Mouse (Mus musculus) C2C12 (cell line): ENCODE measurements around the gene Sez6l2. TPM values are rescaled to one million over a fixed set of nuclear protein-coding genes. Genes with fewer than 3 reads are reported as not detected.

Experiments used
- H3K27me3 ChIP-seq: one replicate; pipeline ENCODE4 v1.6.1; 2011; ENCODE audit not compliant: control insufficient read depth, insufficient read depth, insufficient read length
- H3K36me3 ChIP-seq: one replicate; pipeline ENCODE4 v1.6.1; 2011; ENCODE audit not compliant: control insufficient read depth, insufficient read depth
- H3K4me3 ChIP-seq: one replicate; pipeline ENCODE4 v1.5.1; 2011; ENCODE audit warnings: mild to moderate bottlenecking, control low read depth; ENCODE audit not compliant: poor library complexity, insufficient read depth, severe bottlenecking
- H3K79me2 ChIP-seq: one replicate; pipeline ENCODE4 v1.6.1; 2011; ENCODE audit not compliant: control insufficient read depth, insufficient read depth
- H3K79me3 ChIP-seq: one replicate; pipeline ENCODE4 v1.6.1; 2011; ENCODE audit warnings: low read depth, control low read depth
- H3ac ChIP-seq: one replicate; pipeline ENCODE3; 2011; ENCODE audit warnings: low read depth; ENCODE audit not compliant: control insufficient read depth, insufficient read length
- CEBPB ChIP-seq: IDR thresholded peaks from one replicate; pipeline ENCODE4 v1.6.1; 2011; ENCODE audit warnings: low read depth, mild to moderate bottlenecking, control low read depth, moderate library complexity
- CTCF ChIP-seq: IDR thresholded peaks from one replicate; pipeline ENCODE4 v1.5.1; 2011; ENCODE audit not compliant: control insufficient read depth, insufficient read depth, insufficient read length
- FOSL1 ChIP-seq: IDR thresholded peaks from one replicate; pipeline ENCODE4 v1.8.0; 2011; ENCODE audit warnings: mild to moderate bottlenecking, low read length; ENCODE audit not compliant: poor library complexity, insufficient read depth, severe bottlenecking
- MAX ChIP-seq: IDR thresholded peaks from one replicate; pipeline ENCODE4 v1.6.1; 2011; ENCODE audit warnings: mild to moderate bottlenecking, control low read depth
- MYOD1 ChIP-seq: IDR thresholded peaks from one replicate; pipeline ENCODE4 v1.6.1; 2011; ENCODE audit warnings: low read depth; ENCODE audit not compliant: control insufficient read depth, insufficient read length
- MYOG ChIP-seq: IDR thresholded peaks from one replicate; pipeline ENCODE4 v1.6.1; 2011; ENCODE audit not compliant: control insufficient read depth, insufficient read length; ENCODE audit errors: extremely low read depth
- USF1 ChIP-seq: IDR thresholded peaks from one replicate; pipeline ENCODE4 v1.6.1; 2011; ENCODE audit warnings: low read depth, mild to moderate bottlenecking, control low read depth, moderate library complexity
- polyA plus RNA-seq: library from polyadenylated mRNA; unstranded; fragments of >200 nt; fragmentation: generic; extraction: Trizol; gene quantifications from one replicate; pipeline ENCODE4 v1.2.1, GENCODE M21; 2012; ENCODE audit warnings: missing spikeins

The Sez6l2 gene
- polyA plus RNA-seq, 1 experiment, result 0.11 TPM

GRCm38 (mm10) chr7:126963548-126964286, 13.4 kb downstream of the Sez6l2 start:
- Histone ChIP-seq H3ac (no peak overlapping the region), H3K79me2 (no peaks in the 10 kb centered on the region), H3K36me3 (no peaks in the 10 kb centered on the region), H3K27me3 (peaks cover 67% of the 10 kb centered on the region), H3K79me3 (no peaks in the 10 kb centered on the region), H3K4me3 (no peak overlapping the region)
- TF ChIP-seq USF1, result no peak
- TF ChIP-seq MYOD1, result no peak
- TF ChIP-seq MYOG, result no peak
- TF ChIP-seq CTCF, result peak; percentile 49
- TF ChIP-seq FOSL1, result no peak

GRCm38 (mm10) chr7:126965568-126965967, 15.2 kb downstream of the Sez6l2 start:
- no peak for TF ChIP-seq CEBPB
- TF ChIP-seq CTCF, result no peak

GRCm38 (mm10) chr7:126967361-126967760, 17.0 kb downstream of the Sez6l2 start:
- H3K36me3 ChIP-seq, result no peaks in the 10 kb centered on the region
- no peak overlapping the region for H3ac ChIP-seq
- H3K79me3 ChIP-seq, result no peaks in the 10 kb centered on the region
- no peak overlapping the region for H3K4me3 ChIP-seq
- TF ChIP-seq MYOG (no peak), MAX (no peak), FOSL1 (no peak), USF1 (no peak), CTCF (no peak), CEBPB (no peak), MYOD1 (no peak)
- peaks cover 56% of the 10 kb centered on the region for H3K27me3 ChIP-seq
- no peaks in the 10 kb centered on the region for H3K79me2 ChIP-seq

More at GRCm38 (mm10) chr7:126965568-126965967, 15.2 kb downstream of the Sez6l2 start:
- no peaks in the 10 kb centered on the region for H3K79me3 ChIP-seq
- no peaks in the 10 kb centered on the region for H3K36me3 ChIP-seq
- H3K4me3 ChIP-seq, result no peak overlapping the region
- H3K79me2 ChIP-seq, result no peaks in the 10 kb centered on the region
- peaks cover 64% of the 10 kb centered on the region for H3K27me3 ChIP-seq
- H3ac ChIP-seq, result no peak overlapping the region

GRCm38 (mm10) chr7:126975493-126975892, 25.1 kb downstream of the Sez6l2 start:
- H3K79me2 ChIP-seq, result peaks cover 28% of the 10 kb centered on the region
- H3K27me3 ChIP-seq, result peaks cover 12% of the 10 kb centered on the region
- H3K79me3 ChIP-seq, result peaks cover 6% of the 10 kb centered on the region
- H3K4me3 ChIP-seq, result no peak overlapping the region
- TF ChIP-seq MAX (no peak), MYOG (no peak), MYOD1 (no peak), CEBPB (no peak)
- peaks cover 21% of the 10 kb centered on the region for H3K36me3 ChIP-seq
- no peak overlapping the region for H3ac ChIP-seq

- Histone ChIP-seq H3K79me2 (peaks cover 28% of the 10 kb centered on the region), H3K4me3 (peak within 1 kb of the TSS; percentile 89), H3K36me3 (peaks cover 21% of the 10 kb centered on the region), H3K27me3 (peaks cover 11% of the 10 kb centered on the region), H3ac (peak within 1 kb of the TSS; percentile 99), H3K79me3 (peaks cover 6% of the 10 kb centered on the region)
- TF ChIP-seq MYOG (no peak), MYOD1 (no peak), USF1 (no peak), CEBPB (no peak), MAX (no peak), CTCF (no peak), FOSL1 (no peak)
Observed at GRCm38 (mm10) chr7:126975893-126975949, 25.4 kb downstream of the Sez6l2 start, which contains the start of gene Cdipt. Gene Cdipt, plus strand, starts transcription at chr7:126975914.

GRCm38 (mm10) chr7:126975950-126976866, 25.8 kb downstream of the Sez6l2 start, which contains the start of gene Cdiptos:
Gene Cdiptos, minus strand, starts transcription at chr7:126976098.
- H3K27me3 ChIP-seq, result peaks cover 11% of the 10 kb centered on the region
- H3K4me3 ChIP-seq, result peak within 1 kb of the TSS; percentile 89
- peaks cover 6% of the 10 kb centered on the region for H3K79me3 ChIP-seq
- peak within 1 kb of the TSS; percentile 99 for H3ac ChIP-seq
- peaks cover 21% of the 10 kb centered on the region for H3K36me3 ChIP-seq
- H3K79me2 ChIP-seq, result peaks cover 28% of the 10 kb centered on the region
- TF ChIP-seq USF1 (no peak), CEBPB (no peak), CTCF (peak; percentile 91), MYOD1 (no peak), MYOG (no peak), FOSL1 (no peak), MAX (peak; percentile 93)
